Mouse (Mus musculus) hindbrain, embryonic 12.5 days (tissue): ENCODE measurements at regions not wholly inside any gene's neighbourhood (a gene's known extent, or its start where the extent isn't known, plus 50 kb on each side); places are given as distances from the start of the nearest gene placed in this dataset.

Experiments used
- ATAC-seq: fragments of 200-750 bp; cut with Nextera tagmentation; 2 replicates; pipeline ENCODE4 v1.8.0; 2017; ENCODE audit warnings: moderate TSS enrichment; ENCODE audit not compliant: low FRiP score
- H3K27ac ChIP-seq: fragments of 300-500 bp; sonication (generic); 2 replicates; pipeline ENCODE4 v1.5.1; 2016; ENCODE audit warnings: mild to moderate bottlenecking
- H3K27me3 ChIP-seq: fragments of 300-500 bp; sonication (generic); 2 replicates; pipeline ENCODE4 v1.6.1; 2016; ENCODE audit warnings: mild to moderate bottlenecking
- H3K36me3 ChIP-seq: fragments of 300-500 bp; sonication (generic); 2 replicates; pipeline ENCODE4 v1.6.1; 2016; ENCODE audit warnings: mild to moderate bottlenecking
- H3K4me1 ChIP-seq: fragments of 300-500 bp; sonication (generic); 2 replicates; pipeline ENCODE4 v1.6.1; 2016
- H3K4me2 ChIP-seq: fragments of 300-500 bp; sonication (generic); replicated peaks from 2 replicates; pipeline ENCODE4 v1.6.1; 2016; ENCODE audit warnings: mild to moderate bottlenecking
- H3K4me3 ChIP-seq: fragments of 300-500 bp; sonication (generic); 2 replicates; pipeline ENCODE4 v1.5.1; 2016; ENCODE audit warnings: mild to moderate bottlenecking
- H3K9ac ChIP-seq: fragments of 300-500 bp; sonication (generic); 2 replicates; pipeline ENCODE4 v1.6.1; 2016; ENCODE audit warnings: mild to moderate bottlenecking, moderate library complexity
- H3K9me3 ChIP-seq: fragments of 300-500 bp; sonication (generic); replicated peaks from 2 replicates; pipeline ENCODE4 v1.6.1; 2016; ENCODE audit warnings: mild to moderate bottlenecking
- WGBS: fragments of 180-500 bp; shearing (Covaris S2); methylation state at CpG from one replicate; pipeline ENCODE4 v1.1.7; 2016; 5-methylcytosine and 5-hydroxymethylcytosine counted together

- no peak overlapping the region for H3K4me2 ChIP-seq
- peak; percentile 64; the same call in 1 of the 2 replicates for ATAC-seq
- 64% methylated on average over 10 of the region's 10 CpGs for WGBS
- H3K36me3 ChIP-seq, result no peaks in the 10 kb centered on the region
- H3K9me3 ChIP-seq, result no peaks in the 10 kb centered on the region
- H3K9ac ChIP-seq, result no peak overlapping the region
- H3K4me3 ChIP-seq, result no peak overlapping the region
- no peak overlapping the region for H3K27ac ChIP-seq
- H3K27me3 ChIP-seq, result no peaks in the 10 kb centered on the region
- no peaks in the 10 kb centered on the region for H3K4me1 ChIP-seq
Observed at GRCm38 (mm10) chr1:33174646-33175435, 494.8 kb downstream of the Prim2 start.

- Histone ChIP-seq H3K36me3 (no peaks in the 10 kb centered on the region), H3K4me1 (no peaks in the 10 kb centered on the region), H3K4me3 (no peak overlapping the region), H3K9me3 (no peaks in the 10 kb centered on the region), H3K27me3 (no peaks in the 10 kb centered on the region), H3K9ac (no peak overlapping the region), H3K4me2 (no peak overlapping the region), H3K27ac (no peak overlapping the region)
- no peak for ATAC-seq
- 45% methylated on average over 7 of the region's 7 CpGs for WGBS
Observed at GRCm38 (mm10) chr1:33136991-33137390, 532.6 kb downstream of the Prim2 start.

- Histone ChIP-seq H3K4me3 (no peak overlapping the region), H3K27me3 (no peaks in the 10 kb centered on the region), H3K36me3 (no peaks in the 10 kb centered on the region), H3K9me3 (no peaks in the 10 kb centered on the region), H3K27ac (no peak overlapping the region), H3K4me1 (no peaks in the 10 kb centered on the region), H3K9ac (no peak overlapping the region), H3K4me2 (no peak overlapping the region)
- ATAC-seq, result no peak
- 97% methylated on average over 1 of the region's 1 CpGs for WGBS
Observed at GRCm38 (mm10) chr1:33130351-33130750, 539.2 kb downstream of the Prim2 start.

- Histone ChIP-seq H3K9me3 (no peaks in the 10 kb centered on the region), H3K27me3 (no peaks in the 10 kb centered on the region), H3K27ac (no peak overlapping the region), H3K9ac (no peak overlapping the region), H3K36me3 (no peaks in the 10 kb centered on the region), H3K4me3 (no peak overlapping the region), H3K4me2 (no peak overlapping the region), H3K4me1 (no peaks in the 10 kb centered on the region)
- no peak for ATAC-seq
- WGBS, result 90% methylated on average over 7 of the region's 7 CpGs
Observed at GRCm38 (mm10) chr1:33125062-33125461, 544.5 kb downstream of the Prim2 start.

GRCm38 (mm10) chr1:33106286-33106685 is 559.2 kb upstream of the Gm5415 start:
- Histone ChIP-seq H3K9me3 (0 out of 2 replicates have a peak, but pooled peaks cover 3% of the 10 kb centered on the region), H3K9ac (no peak overlapping the region), H3K4me3 (no peak overlapping the region), H3K27me3 (no peaks in the 10 kb centered on the region), H3K27ac (no peak overlapping the region), H3K4me2 (no peak overlapping the region), H3K4me1 (no peaks in the 10 kb centered on the region), H3K36me3 (no peaks in the 10 kb centered on the region)
- ATAC-seq, result no peak
- 64% methylated on average over 5 of the region's 5 CpGs for WGBS

- Histone ChIP-seq H3K4me2 (no peak overlapping the region), H3K9ac (no peak overlapping the region), H3K4me1 (no peaks in the 10 kb centered on the region), H3K4me3 (no peak overlapping the region), H3K27ac (no peak overlapping the region), H3K36me3 (no peaks in the 10 kb centered on the region), H3K27me3 (no peaks in the 10 kb centered on the region), H3K9me3 (0 out of 2 replicates have a peak, but pooled peaks cover 3% of the 10 kb centered on the region)
- WGBS, result 100% methylated on average over 1 of the region's 1 CpGs
- no peak for ATAC-seq
Observed at GRCm38 (mm10) chr1:33104296-33104695, 557.2 kb upstream of the Gm5415 start.

GRCm38 (mm10) chr1:33098062-33098461 is 551.0 kb upstream of the Gm5415 start:
- H3K27me3 ChIP-seq, result no peaks in the 10 kb centered on the region
- H3K4me2 ChIP-seq, result no peak overlapping the region
- H3K9me3 ChIP-seq, result no peaks in the 10 kb centered on the region
- H3K9ac ChIP-seq, result no peak overlapping the region
- no peak for ATAC-seq
- WGBS, result 71% methylated on average over 3 of the region's 3 CpGs
- H3K4me1 ChIP-seq, result no peaks in the 10 kb centered on the region
- no peak overlapping the region for H3K4me3 ChIP-seq
- no peaks in the 10 kb centered on the region for H3K36me3 ChIP-seq
- no peak overlapping the region for H3K27ac ChIP-seq

- no peaks in the 10 kb centered on the region for H3K9me3 ChIP-seq
- no peaks in the 10 kb centered on the region for H3K36me3 ChIP-seq
- no peaks in the 10 kb centered on the region for H3K27me3 ChIP-seq
- H3K4me1 ChIP-seq, result no peaks in the 10 kb centered on the region
- WGBS, result 85% methylated on average over 1 of the region's 1 CpGs
- H3K4me2 ChIP-seq, result no peak overlapping the region
- ATAC-seq, result no peak
- no peak overlapping the region for H3K27ac ChIP-seq
- H3K4me3 ChIP-seq, result no peak overlapping the region
- no peak overlapping the region for H3K9ac ChIP-seq
Observed at GRCm38 (mm10) chr1:33096851-33097250, 549.8 kb upstream of the Gm5415 start.

GRCm38 (mm10) chr1:33074551-33074950 is 527.5 kb upstream of the Gm5415 start:
- no peak for ATAC-seq
- Histone ChIP-seq H3K9me3 (no peaks in the 10 kb centered on the region), H3K27me3 (no peaks in the 10 kb centered on the region), H3K36me3 (no peaks in the 10 kb centered on the region), H3K4me1 (no peaks in the 10 kb centered on the region), H3K4me3 (no peak overlapping the region), H3K27ac (no peak overlapping the region), H3K4me2 (no peak overlapping the region), H3K9ac (no peak overlapping the region)
- WGBS, result 94% methylated on average over 1 of the region's 1 CpGs

- H3K4me2 ChIP-seq, result no peak overlapping the region
- H3K4me3 ChIP-seq, result no peak overlapping the region
- no peaks in the 10 kb centered on the region for H3K4me1 ChIP-seq
- H3K27me3 ChIP-seq, result no peaks in the 10 kb centered on the region
- H3K36me3 ChIP-seq, result no peaks in the 10 kb centered on the region
- WGBS, result 87% methylated on average over 2 of the region's 2 CpGs
- H3K9me3 ChIP-seq, result no peaks in the 10 kb centered on the region
- no peak overlapping the region for H3K9ac ChIP-seq
- no peak overlapping the region for H3K27ac ChIP-seq
- ATAC-seq, result no peak
Observed at GRCm38 (mm10) chr1:33058010-33058409, 510.9 kb upstream of the Gm5415 start.

GRCm38 (mm10) chr1:33044388-33044787 is 497.3 kb upstream of the Gm5415 start:
- no peak overlapping the region for H3K27ac ChIP-seq
- no peaks in the 10 kb centered on the region for H3K36me3 ChIP-seq
- WGBS, result 89% methylated on average over 2 of the region's 2 CpGs
- no peak overlapping the region for H3K4me3 ChIP-seq
- H3K4me1 ChIP-seq, result no peaks in the 10 kb centered on the region
- H3K9me3 ChIP-seq, result no peaks in the 10 kb centered on the region
- no peaks in the 10 kb centered on the region for H3K27me3 ChIP-seq
- ATAC-seq, result 0 out of 2 replicates have a peak, but pooled peaks have one; percentile 56
- H3K4me2 ChIP-seq, result no peak overlapping the region
- no peak overlapping the region for H3K9ac ChIP-seq

GRCm38 (mm10) chr1:33042424-33042823 is 495.3 kb upstream of the Gm5415 start:
- no peaks in the 10 kb centered on the region for H3K4me1 ChIP-seq
- H3K4me3 ChIP-seq, result no peak overlapping the region
- 25% methylated on average over 2 of the region's 2 CpGs for WGBS
- ATAC-seq, result peak; percentile 73; the same call in 1 of the 2 replicates
- no peaks in the 10 kb centered on the region for H3K36me3 ChIP-seq
- no peaks in the 10 kb centered on the region for H3K9me3 ChIP-seq
- no peak overlapping the region for H3K9ac ChIP-seq
- H3K27ac ChIP-seq, result no peak overlapping the region
- no peak overlapping the region for H3K4me2 ChIP-seq
- no peaks in the 10 kb centered on the region for H3K27me3 ChIP-seq

GRCm38 (mm10) chr1:33040740-33041139 is 493.6 kb upstream of the Gm5415 start:
- Histone ChIP-seq H3K4me3 (no peak overlapping the region), H3K9me3 (no peaks in the 10 kb centered on the region), H3K4me1 (no peaks in the 10 kb centered on the region), H3K27me3 (no peaks in the 10 kb centered on the region), H3K27ac (no peak overlapping the region), H3K36me3 (no peaks in the 10 kb centered on the region), H3K9ac (no peak overlapping the region), H3K4me2 (no peak overlapping the region)
- no peak for ATAC-seq
- 74% methylated on average over 4 of the region's 4 CpGs for WGBS
